Mouse (Mus musculus): ENCODE measurements around the gene Sh3gl3. TPM values are rescaled to one million over a fixed set of nuclear protein-coding genes. Genes with fewer than 3 reads are reported as not detected.

Sh3gl3 gene
- polyA plus RNA-seq, 1 experiment from 2014 or later = 14.0 TPM

GRCm38 (mm10) chr7:82293441-82293840 lies 119.8 kb downstream of the Sh3gl3 start:
- 81% methylated on average over 7 of the region's 7 CpGs for WGBS

DNA sequence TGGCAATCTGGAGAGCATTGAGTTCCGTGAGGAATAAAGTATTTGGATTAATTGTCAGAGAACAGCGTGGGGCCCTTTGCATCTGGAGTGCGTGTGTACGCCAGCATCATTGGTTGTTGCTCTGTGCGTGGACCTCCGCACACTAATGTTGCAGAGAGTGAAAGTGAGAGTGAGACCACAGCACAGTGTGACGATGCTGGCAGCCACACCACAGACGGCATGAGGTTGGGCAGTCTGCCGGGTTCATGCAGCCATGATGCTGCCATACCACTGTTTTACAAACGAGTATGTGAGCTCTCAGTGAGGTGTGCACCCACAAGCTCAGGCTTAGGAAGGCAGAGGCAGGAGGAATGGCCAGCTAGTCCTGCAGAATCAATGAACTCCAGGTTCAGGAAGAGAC lies 120.4 kb downstream of the Sh3gl3 start:
- H3K4me3 ChIP-seq (ENCODE audit: low read length) = no peak overlapping the region
- H3K4me1 ChIP-seq (ENCODE audit: control insufficient read depth, insufficient read depth, low read length) = no peaks in the 10 kb centered on the region
- no peaks in the 10 kb centered on the region for H3K36me3 ChIP-seq (ENCODE audit: control insufficient read depth, insufficient read depth, low read length)
- 88% methylated on average over 10 of the region's 10 CpGs for WGBS
- H3K27me3 ChIP-seq (ENCODE audit: control insufficient read depth, insufficient read depth, low read length) = no peaks in the 10 kb centered on the region
- H3K27ac ChIP-seq (ENCODE audit: low read depth, low read length) = no peak overlapping the region
- ATAC-seq (ENCODE audit: low FRiP score, low TSS enrichment) = no peak
- no peak overlapping the region for H3K9ac ChIP-seq (ENCODE audit: low read depth, low read length)
- no peaks in the 10 kb centered on the region for H3K9me3 ChIP-seq (ENCODE audit: control insufficient read depth, low read length)
- no peak overlapping the region for H3K4me2 ChIP-seq (replicated peaks; ENCODE audit: low read depth, low read length)

More at GRCm38 (mm10) chr7:82293441-82293840, 119.8 kb downstream of the Sh3gl3 start:
- no peak for ATAC-seq (ENCODE audit: low FRiP score, low TSS enrichment)
- Histone ChIP-seq H3K27me3 (ENCODE audit: control insufficient read depth, insufficient read depth, low read length) (no peaks in the 10 kb centered on the region), H3K9me3 (ENCODE audit: control insufficient read depth, low read length) (no peaks in the 10 kb centered on the region), H3K36me3 (ENCODE audit: control insufficient read depth, insufficient read depth, low read length) (no peaks in the 10 kb centered on the region), H3K27ac (ENCODE audit: low read depth, low read length) (no peak overlapping the region), H3K4me1 (ENCODE audit: control insufficient read depth, insufficient read depth, low read length) (no peaks in the 10 kb centered on the region), H3K4me3 (ENCODE audit: low read length) (no peak overlapping the region), H3K4me2 (replicated peaks; ENCODE audit: low read depth, low read length) (no peak overlapping the region), H3K9ac (ENCODE audit: low read depth, low read length) (no peak overlapping the region)

DNA sequence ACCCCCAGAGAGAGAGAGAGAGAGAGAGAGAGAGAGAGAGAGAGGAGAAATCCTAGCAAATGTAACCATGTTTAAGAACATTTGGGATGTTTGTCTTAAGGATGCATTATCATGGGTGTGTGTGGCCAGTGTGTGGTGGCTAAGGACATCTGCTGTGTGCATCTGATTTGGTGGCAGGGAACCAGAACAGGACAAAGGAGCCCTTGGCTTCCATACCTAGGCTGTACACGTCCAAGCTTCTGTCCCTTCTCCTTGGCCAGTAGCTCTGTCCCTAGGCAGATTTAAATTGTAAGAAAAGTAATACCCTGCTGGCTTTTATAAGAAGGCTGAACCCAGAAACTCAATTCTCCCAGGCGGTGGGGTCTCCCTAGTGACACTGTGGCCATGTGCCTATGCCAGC lies 121.0 kb downstream of the Sh3gl3 start:
- no peak for ATAC-seq (ENCODE audit: low FRiP score, low TSS enrichment)
- 73% methylated on average over 2 of the region's 2 CpGs for WGBS
- H3K9ac ChIP-seq (ENCODE audit: low read depth, low read length) = no peak overlapping the region
- no peak overlapping the region for H3K27ac ChIP-seq (ENCODE audit: low read depth, low read length)
- no peak overlapping the region for H3K4me2 ChIP-seq (replicated peaks; ENCODE audit: low read depth, low read length)
- H3K4me1 ChIP-seq (ENCODE audit: control insufficient read depth, insufficient read depth, low read length) = no peaks in the 10 kb centered on the region
- no peaks in the 10 kb centered on the region for H3K9me3 ChIP-seq (ENCODE audit: control insufficient read depth, low read length)
- H3K36me3 ChIP-seq (ENCODE audit: control insufficient read depth, insufficient read depth, low read length) = no peaks in the 10 kb centered on the region
- no peaks in the 10 kb centered on the region for H3K27me3 ChIP-seq (ENCODE audit: control insufficient read depth, insufficient read depth, low read length)
- H3K4me3 ChIP-seq (ENCODE audit: low read length) = no peak overlapping the region

DNA sequence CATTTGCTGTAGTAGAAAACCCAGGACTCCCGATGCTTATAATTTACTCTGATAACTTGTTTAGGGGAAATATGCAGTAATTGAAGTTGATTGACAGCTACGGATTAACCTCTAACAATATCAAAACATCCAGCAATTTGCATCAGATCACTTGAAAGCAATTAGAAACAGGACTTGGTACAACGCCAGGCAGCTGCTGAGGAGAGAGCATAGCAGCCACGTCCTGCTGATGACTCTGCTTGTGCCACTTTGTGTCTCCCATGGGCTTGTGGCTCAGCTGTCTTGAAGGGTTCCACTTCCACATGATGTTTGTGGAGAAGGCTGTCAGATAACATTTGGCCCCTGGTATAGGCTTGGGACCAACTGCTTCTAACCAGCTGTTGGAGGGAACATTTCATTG lies 134.8 kb downstream of the Sh3gl3 start:
- Histone ChIP-seq H3K27me3 (ENCODE audit: control insufficient read depth, insufficient read depth, low read length) (no peaks in the 10 kb centered on the region), H3K4me2 (replicated peaks; ENCODE audit: low read depth, low read length) (no peak overlapping the region), H3K4me1 (ENCODE audit: control insufficient read depth, insufficient read depth, low read length) (no peaks in the 10 kb centered on the region), H3K27ac (ENCODE audit: low read depth, low read length) (no peak overlapping the region), H3K9ac (ENCODE audit: low read depth, low read length) (no peak overlapping the region), H3K9me3 (ENCODE audit: control insufficient read depth, low read length) (no peaks in the 10 kb centered on the region), H3K4me3 (ENCODE audit: low read length) (no peak overlapping the region), H3K36me3 (ENCODE audit: control insufficient read depth, insufficient read depth, low read length) (no peaks in the 10 kb centered on the region)
- no peak for ATAC-seq (ENCODE audit: low FRiP score, low TSS enrichment)
- 84% methylated on average over 4 of the region's 4 CpGs for WGBS

DNA sequence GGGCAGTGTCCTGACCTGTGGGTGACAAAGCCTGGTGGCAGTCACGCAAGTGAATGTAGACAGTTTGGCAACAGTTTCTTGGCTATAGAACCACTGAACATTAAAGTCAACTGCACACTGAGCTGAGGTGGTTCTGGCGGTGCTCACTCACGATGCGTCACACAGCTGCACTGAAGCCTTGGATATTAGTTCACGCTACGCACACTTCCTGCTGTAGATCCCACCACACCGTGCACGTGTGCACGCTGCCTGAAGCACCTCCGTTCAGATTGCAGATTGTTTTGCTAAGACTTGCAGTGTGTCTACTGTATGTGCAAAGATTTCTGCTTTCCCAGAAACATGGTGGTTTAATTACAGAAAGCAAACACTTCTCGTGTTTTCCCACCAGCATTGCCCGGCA lies 144.9 kb downstream of the Sh3gl3 start:
- H3K36me3 ChIP-seq (ENCODE audit: control insufficient read depth, insufficient read depth, low read length) = no peaks in the 10 kb centered on the region
- H3K27me3 ChIP-seq (ENCODE audit: control insufficient read depth, insufficient read depth, low read length) = no peaks in the 10 kb centered on the region
- H3K4me1 ChIP-seq (ENCODE audit: control insufficient read depth, insufficient read depth, low read length) = no peaks in the 10 kb centered on the region
- H3K9me3 ChIP-seq (ENCODE audit: control insufficient read depth, low read length) = no peaks in the 10 kb centered on the region
- no peak for ATAC-seq (ENCODE audit: low FRiP score, low TSS enrichment)
- 78% methylated on average over 12 of the region's 12 CpGs for WGBS
- H3K9ac ChIP-seq (ENCODE audit: low read depth, low read length) = no peak overlapping the region
- H3K27ac ChIP-seq (ENCODE audit: low read depth, low read length) = no peak overlapping the region
- H3K4me3 ChIP-seq (ENCODE audit: low read length) = no peak overlapping the region
- no peak overlapping the region for H3K4me2 ChIP-seq (replicated peaks; ENCODE audit: low read depth, low read length)

DNA sequence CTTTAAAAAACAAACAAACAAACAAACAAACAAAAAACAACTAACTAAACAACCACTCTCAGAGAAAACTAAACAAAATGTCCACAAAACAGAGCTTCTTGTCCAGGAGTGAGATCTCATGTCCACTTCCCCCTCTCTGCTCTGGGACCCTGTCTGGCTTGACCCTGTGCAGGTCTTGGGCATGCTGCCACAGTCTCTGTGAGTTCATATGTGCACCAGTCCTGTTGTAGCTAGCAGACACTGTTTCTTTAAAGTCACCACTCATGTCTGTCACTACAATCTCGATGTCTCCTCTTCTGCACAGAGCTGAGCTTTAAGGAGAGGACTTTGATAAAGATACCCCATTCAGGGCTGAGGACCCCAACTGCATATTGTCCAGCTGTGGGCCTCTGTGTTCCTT lies 153.0 kb downstream of the Sh3gl3 start:
- no peak overlapping the region for H3K27ac ChIP-seq (ENCODE audit: low read depth, low read length)
- H3K9me3 ChIP-seq (ENCODE audit: control insufficient read depth, low read length) = no peaks in the 10 kb centered on the region
- no peak overlapping the region for H3K4me3 ChIP-seq (ENCODE audit: low read length)
- H3K4me1 ChIP-seq (ENCODE audit: control insufficient read depth, insufficient read depth, low read length) = no peaks in the 10 kb centered on the region
- no peaks in the 10 kb centered on the region for H3K36me3 ChIP-seq (ENCODE audit: control insufficient read depth, insufficient read depth, low read length)
- ATAC-seq (ENCODE audit: low FRiP score, low TSS enrichment) = no peak
- H3K27me3 ChIP-seq (ENCODE audit: control insufficient read depth, insufficient read depth, low read length) = no peaks in the 10 kb centered on the region
- no peak overlapping the region for H3K9ac ChIP-seq (ENCODE audit: low read depth, low read length)
- WGBS = 68% methylated on average over 1 of the region's 1 CpGs
- no peak overlapping the region for H3K4me2 ChIP-seq (replicated peaks; ENCODE audit: low read depth, low read length)

GRCm38 (mm10) chr7:82327201-82327600 lies 153.6 kb downstream of the Sh3gl3 start:
- Histone ChIP-seq H3K4me3 (ENCODE audit: low read length) (no peak overlapping the region), H3K4me2 (replicated peaks; ENCODE audit: low read depth, low read length) (no peak overlapping the region), H3K9me3 (ENCODE audit: control insufficient read depth, low read length) (no peaks in the 10 kb centered on the region), H3K4me1 (ENCODE audit: control insufficient read depth, insufficient read depth, low read length) (no peaks in the 10 kb centered on the region), H3K27ac (ENCODE audit: low read depth, low read length) (no peak overlapping the region), H3K9ac (ENCODE audit: low read depth, low read length) (no peak overlapping the region), H3K36me3 (ENCODE audit: control insufficient read depth, insufficient read depth, low read length) (no peaks in the 10 kb centered on the region), H3K27me3 (ENCODE audit: control insufficient read depth, insufficient read depth, low read length) (no peaks in the 10 kb centered on the region)
- 31% methylated on average over 4 of the region's 4 CpGs for WGBS
- ATAC-seq (ENCODE audit: low FRiP score, low TSS enrichment) = no peak

GRCm38 (mm10) chr7:82327881-82328280 lies 154.2 kb downstream of the Sh3gl3 start:
- no peaks in the 10 kb centered on the region for H3K9me3 ChIP-seq (ENCODE audit: control insufficient read depth, low read length)
- WGBS = 62% methylated on average over 5 of the region's 5 CpGs
- no peaks in the 10 kb centered on the region for H3K4me1 ChIP-seq (ENCODE audit: control insufficient read depth, insufficient read depth, low read length)
- H3K27ac ChIP-seq (ENCODE audit: low read depth, low read length) = no peak overlapping the region
- no peaks in the 10 kb centered on the region for H3K36me3 ChIP-seq (ENCODE audit: control insufficient read depth, insufficient read depth, low read length)
- H3K27me3 ChIP-seq (ENCODE audit: control insufficient read depth, insufficient read depth, low read length) = no peaks in the 10 kb centered on the region
- no peak overlapping the region for H3K4me3 ChIP-seq (ENCODE audit: low read length)
- no peak overlapping the region for H3K4me2 ChIP-seq (replicated peaks; ENCODE audit: low read depth, low read length)
- H3K9ac ChIP-seq (ENCODE audit: low read depth, low read length) = no peak overlapping the region
- ATAC-seq (ENCODE audit: low FRiP score, low TSS enrichment) = no peak

GRCm38 (mm10) chr7:82329831-82330230 lies 156.2 kb downstream of the Sh3gl3 start:
- Histone ChIP-seq H3K9ac (ENCODE audit: low read depth, low read length) (no peak overlapping the region), H3K4me1 (ENCODE audit: control insufficient read depth, insufficient read depth, low read length) (no peaks in the 10 kb centered on the region), H3K27me3 (ENCODE audit: control insufficient read depth, insufficient read depth, low read length) (peaks cover 9% of the 10 kb centered on the region), H3K4me3 (ENCODE audit: low read length) (no peak overlapping the region), H3K4me2 (replicated peaks; ENCODE audit: low read depth, low read length) (no peak overlapping the region), H3K27ac (ENCODE audit: low read depth, low read length) (no peak overlapping the region), H3K36me3 (ENCODE audit: control insufficient read depth, insufficient read depth, low read length) (no peaks in the 10 kb centered on the region), H3K9me3 (ENCODE audit: control insufficient read depth, low read length) (no peaks in the 10 kb centered on the region)
- no peak for ATAC-seq (ENCODE audit: low FRiP score, low TSS enrichment)
- WGBS = 65% methylated on average over 4 of the region's 4 CpGs

- Histone ChIP-seq H3K4me2 (replicated peaks; ENCODE audit: low read depth, low read length) (no peak overlapping the region), H3K4me3 (ENCODE audit: low read length) (no peak overlapping the region), H3K36me3 (ENCODE audit: control insufficient read depth, insufficient read depth, low read length) (no peaks in the 10 kb centered on the region), H3K4me1 (ENCODE audit: control insufficient read depth, insufficient read depth, low read length) (no peaks in the 10 kb centered on the region), H3K27ac (ENCODE audit: low read depth, low read length) (no peak overlapping the region), H3K9ac (ENCODE audit: low read depth, low read length) (no peak overlapping the region), H3K9me3 (ENCODE audit: control insufficient read depth, low read length) (no peaks in the 10 kb centered on the region), H3K27me3 (ENCODE audit: control insufficient read depth, insufficient read depth, low read length) (peaks cover 20% of the 10 kb centered on the region)
- 74% methylated on average over 6 of the region's 6 CpGs for WGBS
- ATAC-seq (ENCODE audit: low FRiP score, low TSS enrichment) = no peak
These were observed 157.2 kb downstream of the Sh3gl3 start for GRCm38 (mm10) chr7:82330860-82331259.

Measured in kidney, embryonic 14.5 days (tissue).